Mouse (Mus musculus) ES-E14 (cell line): ENCODE data around the gene Tst. TPM values are rescaled to one million over a fixed set of nuclear protein-coding genes. Genes with fewer than 3 reads are reported as not detected.

Source experiments
- DNase-seq: peaks from one replicate; pipeline ENCODE4 v3.0.0-alpha.2; 2013; ENCODE audit warnings: low read depth, low spot score
- H3K27ac ChIP-seq: 2 replicates; pipeline ENCODE4 v1.5.1; 2012; ENCODE audit warnings: low read depth, mild to moderate bottlenecking, low read length, moderate library complexity, mixed read lengths; ENCODE audit not compliant: poor library complexity, insufficient read depth, severe bottlenecking
- H3K36me3 ChIP-seq: 2 replicates; pipeline ENCODE4 v1.6.1; 2012; ENCODE audit warnings: mild to moderate bottlenecking, low read length, moderate library complexity, mixed read lengths; ENCODE audit not compliant: control insufficient read depth, poor library complexity, insufficient read depth, severe bottlenecking
- H3K4me1 ChIP-seq, 2 experiments: fragments of 150-350 bp in 1 of 2; sonication (generic) in 1 of 2; 2 replicates each; pipeline ENCODE4 v1.6.1; 2012; ENCODE audit warnings: low read length in 2 of 2, mild to moderate bottlenecking in 1 of 2, mixed read lengths in 1 of 2; ENCODE audit not compliant: control insufficient read depth in 2 of 2, insufficient read depth in 2 of 2, poor library complexity in 1 of 2
- H3K4me3 ChIP-seq, 2 experiments: fragments of 150-350 bp in 1 of 2; sonication (generic) in 1 of 2; 2 replicates each; pipeline ENCODE4 v1.5.1; 2012; ENCODE audit warnings: low read length in 2 of 2, low read depth in 1 of 2, mild to moderate bottlenecking in 1 of 2, mixed read lengths in 1 of 2; ENCODE audit not compliant: insufficient read depth in 1 of 2, poor library complexity in 1 of 2, severe bottlenecking in 1 of 2
- H3K9ac ChIP-seq: 2 replicates; pipeline ENCODE4 v1.6.1; 2012; ENCODE audit warnings: low read depth, mild to moderate bottlenecking, low read length, mixed read lengths; ENCODE audit not compliant: poor library complexity, insufficient read depth, severe bottlenecking
- H3K9me3 ChIP-seq: fragments of 150-350 bp; sonication (generic); 2 replicates; pipeline ENCODE4 v1.6.1; 2012; ENCODE audit warnings: low read depth, mild to moderate bottlenecking, low read length; ENCODE audit not compliant: control insufficient read depth, insufficient read depth
- CHD2 ChIP-seq: IDR thresholded peaks from 2 replicates; pipeline ENCODE4 v1.6.1; 2014; ENCODE audit warnings: mild to moderate bottlenecking, low read depth, low read length, inconsistent platforms
- MAFK ChIP-seq: IDR thresholded peaks from 2 replicates; pipeline ENCODE4 v1.6.1; 2014; ENCODE audit warnings: mild to moderate bottlenecking, low read depth, low read length, inconsistent platforms; ENCODE audit not compliant: insufficient read depth
- ZC3H11A ChIP-seq: IDR thresholded peaks from 2 replicates; pipeline ENCODE4 v1.6.1; 2012; ENCODE audit warnings: low read depth, mild to moderate bottlenecking, inconsistent platforms, low read length, borderline replicate concordance
- ZNF384 ChIP-seq: IDR thresholded peaks from 2 replicates; pipeline ENCODE4 v1.6.1; 2012; ENCODE audit warnings: low read depth, low read length, inconsistent platforms
- in situ Hi-C, 2 experiments: fragments of 600-800 bp; cut with MboI; formaldehyde crosslinking; loops; one replicate each; pipeline ENCODE4 v1.15.1; 2025; ENCODE audit warnings: low sequenced_read_pairs in 2 of 2, inconsistent platforms in 1 of 2; ENCODE audit not compliant: unreplicated experiment in 2 of 2
- total RNA-seq: library from RNA; depleted of rRNA; stranded (reverse); fragments of 300-350 nt; gene quantifications from 2 replicates; pipeline ENCODE4 v1.2.3, GENCODE M21; 2012; rRNA removed

Gene Tst
- total RNA-seq, 1 experiment, result 14.9 TPM

GRCm38 (mm10) chr15:78351586-78352165 is 54.0 kb downstream of the Tst start:
- Histone ChIP-seq H3K9me3 (no peaks in the 10 kb centered on the region), H3K4me1 (no peaks in the 10 kb centered on the region), H3K27ac (no peak overlapping the region), H3K9ac (no peak overlapping the region), H3K4me3 (no peak overlapping the region), H3K36me3 (no peaks in the 10 kb centered on the region)
- DNase-seq, result no peak
- no peak for TF ChIP-seq CHD2
- TF ChIP-seq ZC3H11A, result no peak
- TF ChIP-seq ZNF384, result no peak
- no peak for TF ChIP-seq MAFK
- in situ Hi-C loops, result no loop called here

Other genes starting within 250 kb of the Tst start
- gene Ift27, start 231.8 kb downstream of the Tst start, total RNA-seq, result 12.6 and 12.8 TPM in 2 replicates
- gene Pvalb, start 199.5 kb downstream of the Tst start, total RNA-seq, result not detected in 2 replicates
- 0.31 TPM in 1 of 2 replicates, not detected in the other for gene Ncf4, start 161.1 kb downstream of the Tst start, total RNA-seq
- gene Csf2rb2, start 100.2 kb downstream of the Tst start, total RNA-seq, result 0.09 TPM in 1 of 2 replicates, not detected in the other
- 0.05 and 1.1 TPM in 2 replicates for gene Csf2rb, start 80.2 kb downstream of the Tst start, total RNA-seq
- not detected in 2 replicates for gene Tex33, start 10.0 kb downstream of the Tst start, total RNA-seq
- gene Mpst, start 509 bp upstream of the Tst start, total RNA-seq, result 15.1 and 18.8 TPM in 2 replicates
- gene Kctd17, start 22.7 kb upstream of the Tst start, total RNA-seq, result 24.7 and 28.0 TPM in 2 replicates
- gene Tmprss6, start 62.7 kb upstream of the Tst start, total RNA-seq, result 0.49 and 0.63 TPM in 2 replicates
- 0.62 TPM in 1 of 2 replicates, not detected in the other for gene Il2rb, start 89.4 kb upstream of the Tst start, total RNA-seq
- gene C1qtnf6, start 125.5 kb upstream of the Tst start, total RNA-seq, result 1.1 and 1.8 TPM in 2 replicates
- 0.11 and 0.18 TPM in 2 replicates for gene Sstr3, start 138.8 kb upstream of the Tst start, total RNA-seq
- gene Rac2, start 166.9 kb upstream of the Tst start, total RNA-seq, result 2.6 and 2.9 TPM in 2 replicates
- 2.3 and 2.7 TPM in 2 replicates for gene Cyth4, start 191.1 kb upstream of the Tst start, total RNA-seq